Mouse (Mus musculus): ENCODE results near the gene Slc4a1ap. TPM values are rescaled to one million over a fixed set of nuclear protein-coding genes. Genes with fewer than 3 reads are reported as not detected.
A peak's percentile ranks its signal among the peaks of the same experiment; 100 is the strongest.
"Not testable (repeated sequence)": the region's sequence is repeated elsewhere in the genome, so short reads cannot be mapped to it uniquely, and the experiment has no call there.

Gene Slc4a1ap
- polyA plus RNA-seq, 1 experiment, result 62.4 TPM

- H3K9me3 ChIP-seq (replicated peaks; ENCODE audit: control insufficient read depth, insufficient read depth, low read length, poor library complexity, severe bottlenecking), result peaks cover 4% of the 10 kb centered on the region
- H3K4me1 ChIP-seq (ENCODE audit: control insufficient read depth, insufficient read depth, low read length), result peaks cover 3% of the 10 kb centered on the region
- H3K27ac ChIP-seq (ENCODE audit: insufficient read depth, low read length), result no peak overlapping the region
- no peak for TF ChIP-seq CTCF (IDR thresholded peaks at IDR 0.05; ENCODE audit: low read depth, low read length)
- no peak for TF ChIP-seq EP300 (IDR thresholded peaks at IDR 0.05; ENCODE audit: insufficient read depth, low read depth, low read length)
- TF ChIP-seq POLR2A (IDR thresholded peaks at IDR 0.05; ENCODE audit: insufficient read depth, low read length), result no peak
- no peaks in the 10 kb centered on the region for H3K36me3 ChIP-seq (ENCODE audit: control insufficient read depth, insufficient read depth, low read length, poor library complexity, severe bottlenecking)
- H3K9ac ChIP-seq (ENCODE audit: low read depth, poor library complexity, severe bottlenecking), result no peak overlapping the region
- H3K27me3 ChIP-seq (ENCODE audit: control insufficient read depth, insufficient read depth, low read length, poor library complexity, severe bottlenecking), result no peaks in the 10 kb centered on the region
- H3K4me3 ChIP-seq (ENCODE audit: low read depth, low read length), result no peak overlapping the region
Observed at GRCm38 (mm10) chr5:31588016-31588415, 61.2 kb downstream of the Slc4a1ap start.

- H3K4me3 ChIP-seq (ENCODE audit: low read depth, low read length); H3K9ac ChIP-seq (ENCODE audit: low read depth, poor library complexity, severe bottlenecking); H3K4me1 ChIP-seq (ENCODE audit: control insufficient read depth, insufficient read depth, low read length); H3K27me3 ChIP-seq (ENCODE audit: control insufficient read depth, insufficient read depth, low read length, poor library complexity, severe bottlenecking); H3K9me3 ChIP-seq (replicated peaks; ENCODE audit: control insufficient read depth, insufficient read depth, low read length, poor library complexity, severe bottlenecking); H3K27ac ChIP-seq (ENCODE audit: insufficient read depth, low read length); H3K36me3 ChIP-seq (ENCODE audit: control insufficient read depth, insufficient read depth, low read length, poor library complexity, severe bottlenecking): not testable (repeated sequence)
- peak; percentile 44 for TF ChIP-seq CTCF (IDR thresholded peaks at IDR 0.05; ENCODE audit: low read depth, low read length)
Observed at GRCm38 (mm10) chr5:31588672-31589071, 61.9 kb downstream of the Slc4a1ap start.

- Histone ChIP-seq H3K9ac (ENCODE audit: low read depth, poor library complexity, severe bottlenecking) (no peak overlapping the region), H3K27me3 (ENCODE audit: control insufficient read depth, insufficient read depth, low read length, poor library complexity, severe bottlenecking) (no peaks in the 10 kb centered on the region)
- TF ChIP-seq POLR2A (IDR thresholded peaks at IDR 0.05; ENCODE audit: insufficient read depth, low read length), result no peak
- no peak for TF ChIP-seq EP300 (IDR thresholded peaks at IDR 0.05; ENCODE audit: insufficient read depth, low read depth, low read length)
- TF ChIP-seq CTCF (IDR thresholded peaks at IDR 0.05; ENCODE audit: low read depth, low read length), result no peak
Observed at GRCm38 (mm10) chr5:31589711-31590319, 63.0 kb downstream of the Slc4a1ap start.

GRCm38 (mm10) chr5:31591122-31591521 is 64.3 kb downstream of the Slc4a1ap start:
- no peak overlapping the region for H3K4me3 ChIP-seq (ENCODE audit: low read depth, low read length)
- TF ChIP-seq EP300 (IDR thresholded peaks at IDR 0.05; ENCODE audit: insufficient read depth, low read depth, low read length), result no peak
- TF ChIP-seq CTCF (IDR thresholded peaks at IDR 0.05; ENCODE audit: low read depth, low read length), result no peak
- no peak for TF ChIP-seq POLR2A (IDR thresholded peaks at IDR 0.05; ENCODE audit: insufficient read depth, low read length)
- H3K4me1 ChIP-seq (ENCODE audit: control insufficient read depth, insufficient read depth, low read length), result peaks cover 7% of the 10 kb centered on the region
- no peak overlapping the region for H3K9ac ChIP-seq (ENCODE audit: low read depth, poor library complexity, severe bottlenecking)
- H3K9me3 ChIP-seq (replicated peaks; ENCODE audit: control insufficient read depth, insufficient read depth, low read length, poor library complexity, severe bottlenecking), result peaks cover 4% of the 10 kb centered on the region
- H3K27ac ChIP-seq (ENCODE audit: insufficient read depth, low read length), result no peak overlapping the region
- no peaks in the 10 kb centered on the region for H3K36me3 ChIP-seq (ENCODE audit: control insufficient read depth, insufficient read depth, low read length, poor library complexity, severe bottlenecking)
- H3K27me3 ChIP-seq (ENCODE audit: control insufficient read depth, insufficient read depth, low read length, poor library complexity, severe bottlenecking), result no peaks in the 10 kb centered on the region

More at GRCm38 (mm10) chr5:31589711-31590319, 63.0 kb downstream of the Slc4a1ap start:
- no peak overlapping the region for H3K4me3 ChIP-seq (ENCODE audit: low read depth, low read length)
- H3K36me3 ChIP-seq (ENCODE audit: control insufficient read depth, insufficient read depth, low read length, poor library complexity, severe bottlenecking), result no peaks in the 10 kb centered on the region
- peaks cover 4% of the 10 kb centered on the region for H3K9me3 ChIP-seq (replicated peaks; ENCODE audit: control insufficient read depth, insufficient read depth, low read length, poor library complexity, severe bottlenecking)
- H3K4me1 ChIP-seq (ENCODE audit: control insufficient read depth, insufficient read depth, low read length), result peaks cover 3% of the 10 kb centered on the region
- H3K27ac ChIP-seq (ENCODE audit: insufficient read depth, low read length), result no peak overlapping the region

- TF ChIP-seq CTCF (IDR thresholded peaks at IDR 0.05; ENCODE audit: low read depth, low read length), result no peak
- TF ChIP-seq EP300 (IDR thresholded peaks at IDR 0.05; ENCODE audit: insufficient read depth, low read depth, low read length), result no peak
- no peak for TF ChIP-seq POLR2A (IDR thresholded peaks at IDR 0.05; ENCODE audit: insufficient read depth, low read length)
- no peaks in the 10 kb centered on the region for H3K27me3 ChIP-seq (ENCODE audit: control insufficient read depth, insufficient read depth, low read length, poor library complexity, severe bottlenecking)
- peak overlapping the region; percentile 48 for H3K9ac ChIP-seq (ENCODE audit: low read depth, poor library complexity, severe bottlenecking)
- no peaks in the 10 kb centered on the region for H3K36me3 ChIP-seq (ENCODE audit: control insufficient read depth, insufficient read depth, low read length, poor library complexity, severe bottlenecking)
- peak overlapping the region; percentile 32; the same call in 1 of the 2 replicates for H3K27ac ChIP-seq (ENCODE audit: insufficient read depth, low read length)
- H3K9me3 ChIP-seq (replicated peaks; ENCODE audit: control insufficient read depth, insufficient read depth, low read length, poor library complexity, severe bottlenecking), result no peaks in the 10 kb centered on the region
- peak overlapping the region; percentile 38 for H3K4me3 ChIP-seq (ENCODE audit: low read depth, low read length)
- peaks cover 3% of the 10 kb centered on the region for H3K4me1 ChIP-seq (ENCODE audit: control insufficient read depth, insufficient read depth, low read length)
Observed at GRCm38 (mm10) chr5:31595868-31596267, 69.1 kb downstream of the Slc4a1ap start.

- no peaks in the 10 kb centered on the region for H3K9me3 ChIP-seq (replicated peaks; ENCODE audit: control insufficient read depth, insufficient read depth, low read length, poor library complexity, severe bottlenecking)
- H3K4me3 ChIP-seq (ENCODE audit: low read depth, low read length), result peak within 1 kb of the TSS; percentile 55
- no peaks in the 10 kb centered on the region for H3K27me3 ChIP-seq (ENCODE audit: control insufficient read depth, insufficient read depth, low read length, poor library complexity, severe bottlenecking)
- peak within 1 kb of the TSS; percentile 32 for H3K27ac ChIP-seq (ENCODE audit: insufficient read depth, low read length)
- no peaks in the 10 kb centered on the region for H3K36me3 ChIP-seq (ENCODE audit: control insufficient read depth, insufficient read depth, low read length, poor library complexity, severe bottlenecking)
- H3K9ac ChIP-seq (ENCODE audit: low read depth, poor library complexity, severe bottlenecking), result peak within 1 kb of the TSS; percentile 48
- TF ChIP-seq POLR2A (IDR thresholded peaks at IDR 0.05; ENCODE audit: insufficient read depth, low read length) (no peak), CTCF (IDR thresholded peaks at IDR 0.05; ENCODE audit: low read depth, low read length) (peak; percentile 27), EP300 (IDR thresholded peaks at IDR 0.05; ENCODE audit: insufficient read depth, low read depth, low read length) (peak; percentile 17)
- peaks cover 3% of the 10 kb centered on the region for H3K4me1 ChIP-seq (ENCODE audit: control insufficient read depth, insufficient read depth, low read length)
Observed at GRCm38 (mm10) chr5:31596481-31597429, 70.0 kb downstream of the Slc4a1ap start, which contains the start of gene Mrpl33. TSS of gene Mrpl33 (plus strand) at chr5:31596935.
